Mouse (Mus musculus) heart, embryonic 12.5 days (tissue): ENCODE measurements at regions not wholly inside any gene's neighbourhood (a gene's known extent, or its start where the extent isn't known, plus 50 kb on each side); places are given as distances from the start of the nearest gene placed in this dataset.

Experiments used
- ATAC-seq: fragments of 200-750 bp; cut with Nextera tagmentation; 2 replicates; pipeline ENCODE4 v1.8.0; 2017; ENCODE audit warnings: moderate TSS enrichment, moderate library complexity; ENCODE audit not compliant: insufficient number of reproducible peaks, low FRiP score
- H3K27ac ChIP-seq: fragments of 300-500 bp; sonication (generic); 2 replicates; pipeline ENCODE4 v1.5.1; 2016; ENCODE audit warnings: mild to moderate bottlenecking, moderate library complexity; ENCODE audit not compliant: poor library complexity, severe bottlenecking
- H3K27me3 ChIP-seq: fragments of 300-500 bp; sonication (generic); replicated peaks from 2 replicates; pipeline ENCODE4 v1.6.1; 2016; ENCODE audit warnings: mild to moderate bottlenecking, moderate library complexity
- H3K36me3 ChIP-seq: fragments of 300-500 bp; sonication (generic); 2 replicates; pipeline ENCODE4 v1.6.1; 2016; ENCODE audit warnings: mild to moderate bottlenecking, moderate library complexity
- H3K4me1 ChIP-seq: fragments of 300-500 bp; sonication (generic); replicated peaks from 2 replicates; pipeline ENCODE4 v1.6.1; 2016; ENCODE audit warnings: mild to moderate bottlenecking
- H3K4me2 ChIP-seq: fragments of 300-500 bp; sonication (generic); 2 replicates; pipeline ENCODE4 v1.6.1; 2016; ENCODE audit warnings: mild to moderate bottlenecking, moderate library complexity
- H3K4me3 ChIP-seq: fragments of 300-500 bp; sonication (generic); 2 replicates; pipeline ENCODE4 v1.5.1; 2016; ENCODE audit warnings: mild to moderate bottlenecking
- H3K9ac ChIP-seq: fragments of 300-500 bp; sonication (generic); 2 replicates; pipeline ENCODE4 v1.6.1; 2016; ENCODE audit warnings: mild to moderate bottlenecking, moderate library complexity
- H3K9me3 ChIP-seq: fragments of 300-500 bp; sonication (generic); replicated peaks from 2 replicates; pipeline ENCODE4 v1.6.1; 2016; ENCODE audit warnings: mild to moderate bottlenecking, moderate library complexity
- WGBS: fragments of 180-500 bp; shearing (Covaris S2); methylation state at CpG from one replicate; pipeline ENCODE4 v1.1.7; 2016; 5-methylcytosine and 5-hydroxymethylcytosine counted together

- no peaks in the 10 kb centered on the region for H3K4me1 ChIP-seq
- ATAC-seq: no peak
- no peak overlapping the region for H3K9ac ChIP-seq
- H3K36me3 ChIP-seq: no peaks in the 10 kb centered on the region
- no peak overlapping the region for H3K4me3 ChIP-seq
- WGBS: 74% methylated on average over 4 of the region's 4 CpGs
- H3K9me3 ChIP-seq: no peaks in the 10 kb centered on the region
- H3K27ac ChIP-seq: no peak overlapping the region
- no peaks in the 10 kb centered on the region for H3K27me3 ChIP-seq
- no peak overlapping the region for H3K4me2 ChIP-seq
These were observed 179.1 kb upstream of the Nckap5 start for GRCm38 (mm10) chr1:127009699-127010098.

- Histone ChIP-seq H3K27me3 (no peaks in the 10 kb centered on the region), H3K4me2 (no peak overlapping the region), H3K36me3 (no peaks in the 10 kb centered on the region), H3K4me3 (no peak overlapping the region), H3K9me3 (no peaks in the 10 kb centered on the region), H3K27ac (no peak overlapping the region), H3K9ac (no peak overlapping the region), H3K4me1 (peaks cover 7% of the 10 kb centered on the region; the same call in 1 of the 2 replicates)
- ATAC-seq: no peak
- 74% methylated on average over 7 of the region's 7 CpGs for WGBS
These were observed 171.1 kb upstream of the Nckap5 start for GRCm38 (mm10) chr1:127001700-127002099.

- no peak overlapping the region for H3K4me3 ChIP-seq
- no peaks in the 10 kb centered on the region for H3K27me3 ChIP-seq
- H3K36me3 ChIP-seq: no peaks in the 10 kb centered on the region
- no peaks in the 10 kb centered on the region for H3K9me3 ChIP-seq
- H3K9ac ChIP-seq: no peak overlapping the region
- no peak overlapping the region for H3K27ac ChIP-seq
- no peaks in the 10 kb centered on the region for H3K4me1 ChIP-seq
- ATAC-seq: no peak
- 74% methylated on average over 1 of the region's 1 CpGs for WGBS
- no peak overlapping the region for H3K4me2 ChIP-seq
These were observed 162.6 kb upstream of the Nckap5 start for GRCm38 (mm10) chr1:126993061-126993640.

GRCm38 (mm10) chr1:126992441-126992840, 161.8 kb upstream of the Nckap5 start:
- no peak overlapping the region for H3K9ac ChIP-seq
- H3K4me2 ChIP-seq: no peak overlapping the region
- H3K9me3 ChIP-seq: no peaks in the 10 kb centered on the region
- no peak for ATAC-seq
- H3K27me3 ChIP-seq: no peaks in the 10 kb centered on the region
- no peak overlapping the region for H3K27ac ChIP-seq
- no peaks in the 10 kb centered on the region for H3K36me3 ChIP-seq
- H3K4me3 ChIP-seq: no peak overlapping the region
- no peaks in the 10 kb centered on the region for H3K4me1 ChIP-seq
- 49% methylated on average over 4 of the region's 4 CpGs for WGBS

GRCm38 (mm10) chr1:126982805-126983204, 152.2 kb upstream of the Nckap5 start:
- no peak overlapping the region for H3K4me3 ChIP-seq
- no peaks in the 10 kb centered on the region for H3K4me1 ChIP-seq
- no peaks in the 10 kb centered on the region for H3K27me3 ChIP-seq
- ATAC-seq: no peak
- H3K27ac ChIP-seq: no peak overlapping the region
- no peaks in the 10 kb centered on the region for H3K36me3 ChIP-seq
- 0 out of 2 replicates have a peak, but pooled peaks cover 6% of the 10 kb centered on the region for H3K9me3 ChIP-seq
- no peak overlapping the region for H3K4me2 ChIP-seq
- 80% methylated on average over 5 of the region's 5 CpGs for whole genome bisulfite sequencing
- H3K9ac ChIP-seq: no peak overlapping the region

- no peak for ATAC-seq
- 91% methylated on average over 14 of the region's 14 CpGs for WGBS
- no peaks in the 10 kb centered on the region for H3K36me3 ChIP-seq
These were observed 149.7 kb upstream of the Nckap5 start for GRCm38 (mm10) chr1:126980311-126980710.

GRCm38 (mm10) chr1:126973871-126974270, 143.3 kb upstream of the Nckap5 start:
- no peak overlapping the region for H3K4me2 ChIP-seq
- 89% methylated on average over 1 of the region's 1 CpGs for WGBS

More at GRCm38 (mm10) chr1:126980311-126980710, 149.7 kb upstream of the Nckap5 start:
- no peak overlapping the region for H3K4me2 ChIP-seq
- H3K27me3 ChIP-seq: no peaks in the 10 kb centered on the region
- no peak overlapping the region for H3K9ac ChIP-seq
- no peaks in the 10 kb centered on the region for H3K4me1 ChIP-seq
- no peak overlapping the region for H3K4me3 ChIP-seq
- no peak overlapping the region for H3K27ac ChIP-seq
- 0 out of 2 replicates have a peak, but pooled peaks cover 6% of the 10 kb centered on the region for H3K9me3 ChIP-seq

GRCm38 (mm10) chr1:126971777-126972421, 141.3 kb upstream of the Nckap5 start:
- Histone ChIP-seq H3K4me3 (no peak overlapping the region), H3K36me3 (no peaks in the 10 kb centered on the region), H3K4me2 (no peak overlapping the region), H3K4me1 (no peaks in the 10 kb centered on the region), H3K27me3 (no peaks in the 10 kb centered on the region), H3K27ac (no peak overlapping the region), H3K9me3 (no peaks in the 10 kb centered on the region), H3K9ac (no peak overlapping the region)
- 76% methylated on average over 10 of the region's 10 CpGs for WGBS
- ATAC-seq: no peak

More at GRCm38 (mm10) chr1:126973871-126974270, 143.3 kb upstream of the Nckap5 start:
- H3K4me3 ChIP-seq: no peak overlapping the region
- ATAC-seq: no peak
- no peaks in the 10 kb centered on the region for H3K27me3 ChIP-seq
- H3K9me3 ChIP-seq: no peaks in the 10 kb centered on the region
- no peaks in the 10 kb centered on the region for H3K36me3 ChIP-seq
- H3K27ac ChIP-seq: no peak overlapping the region
- no peaks in the 10 kb centered on the region for H3K4me1 ChIP-seq
- H3K9ac ChIP-seq: no peak overlapping the region

GRCm38 (mm10) chr1:126971118-126971517, 140.5 kb upstream of the Nckap5 start:
- Histone ChIP-seq H3K4me3 (no peak overlapping the region), H3K27ac (no peak overlapping the region), H3K4me1 (no peaks in the 10 kb centered on the region), H3K4me2 (no peak overlapping the region), H3K9ac (no peak overlapping the region), H3K27me3 (no peaks in the 10 kb centered on the region), H3K36me3 (no peaks in the 10 kb centered on the region), H3K9me3 (no peaks in the 10 kb centered on the region)
- 62% methylated on average over 1 of the region's 1 CpGs for WGBS
- no peak for ATAC-seq

GRCm38 (mm10) chr1:126966394-126966793, 135.8 kb upstream of the Nckap5 start:
- H3K27me3 ChIP-seq: no peaks in the 10 kb centered on the region
- H3K9me3 ChIP-seq: no peaks in the 10 kb centered on the region
- no peak overlapping the region for H3K4me2 ChIP-seq
- no peak overlapping the region for H3K27ac ChIP-seq
- no peak for ATAC-seq
- no peaks in the 10 kb centered on the region for H3K4me1 ChIP-seq
- H3K36me3 ChIP-seq: no peaks in the 10 kb centered on the region
- H3K4me3 ChIP-seq: no peak overlapping the region
- H3K9ac ChIP-seq: no peak overlapping the region

GRCm38 (mm10) chr1:126955839-126956720, 125.5 kb upstream of the Nckap5 start:
- WGBS: 65% methylated on average over 12 of the region's 12 CpGs
- Histone ChIP-seq H3K27me3 (no peaks in the 10 kb centered on the region), H3K36me3 (no peaks in the 10 kb centered on the region), H3K9ac (no peak overlapping the region), H3K4me2 (no peak overlapping the region), H3K4me1 (no peaks in the 10 kb centered on the region), H3K27ac (no peak overlapping the region), H3K9me3 (no peaks in the 10 kb centered on the region), H3K4me3 (no peak overlapping the region)
- no peak for ATAC-seq
